Mouse (Mus musculus): ENCODE results near the gene Fgd4. TPM values are rescaled to one million over a fixed set of nuclear protein-coding genes. Genes with fewer than 3 reads are reported as not detected.
"Not testable (repeated sequence)": the region's sequence is repeated elsewhere in the genome, so short reads cannot be mapped to it uniquely, and the experiment has no call there.

The Fgd4 gene
- polyA plus RNA-seq, 1 experiment from 2014 or later: 8.2 TPM

GRCm38 (mm10) chr16:16485523-16486043 lies 114.8 kb downstream of the Fgd4 start:
- Histone ChIP-seq H3K4me3 (no peak overlapping the region), H3K27me3 (replicated peaks) (no peaks in the 10 kb centered on the region), H3K4me1 (no peaks in the 10 kb centered on the region; the same call in 1 of the 2 replicates), H3K9ac (no peak overlapping the region), H3K4me2 (no peak overlapping the region), H3K27ac (replicated peaks) (no peak overlapping the region), H3K36me3 (peaks cover 13% of the 10 kb centered on the region), H3K9me3 (no peaks in the 10 kb centered on the region)
- ATAC-seq (ENCODE audit: extremely low read depth, insufficient number of reproducible peaks, low FRiP score, low TSS enrichment): no peak
- WGBS: 61% methylated on average over 1 of the region's 1 CpGs

- no peaks in the 10 kb centered on the region for H3K9me3 ChIP-seq
- no peaks in the 10 kb centered on the region; the same call in 1 of the 2 replicates for H3K4me1 ChIP-seq
- ATAC-seq (ENCODE audit: extremely low read depth, insufficient number of reproducible peaks, low FRiP score, low TSS enrichment): no peak
- peaks cover 13% of the 10 kb centered on the region for H3K36me3 ChIP-seq
- no peak overlapping the region for H3K4me2 ChIP-seq
- H3K27me3 ChIP-seq (replicated peaks): no peaks in the 10 kb centered on the region
- H3K4me3 ChIP-seq: no peak overlapping the region
- no peak overlapping the region for H3K9ac ChIP-seq
- WGBS: 79% methylated on average over 4 of the region's 4 CpGs
- H3K27ac ChIP-seq (replicated peaks): no peak overlapping the region
These were observed 115.7 kb downstream of the Fgd4 start for GRCm38 (mm10) chr16:16484601-16485000.

- H3K4me2 ChIP-seq; H3K4me3 ChIP-seq; H3K27me3 ChIP-seq (replicated peaks); H3K27ac ChIP-seq (replicated peaks); ATAC-seq (ENCODE audit: extremely low read depth, insufficient number of reproducible peaks, low FRiP score, low TSS enrichment); H3K9me3 ChIP-seq; H3K4me1 ChIP-seq; H3K9ac ChIP-seq: not testable (repeated sequence)
- H3K36me3 ChIP-seq: peaks cover 28% of the 10 kb centered on the region
- 75% methylated on average over 10 of the region's 10 CpGs for whole genome bisulfite sequencing
These were observed 126.9 kb downstream of the Fgd4 start for GRCm38 (mm10) chr16:16473451-16473850.

GRCm38 (mm10) chr16:16450021-16450420 lies 150.3 kb downstream of the Fgd4 start:
- no peaks in the 10 kb centered on the region for H3K27me3 ChIP-seq (replicated peaks)
- peaks cover 13% of the 10 kb centered on the region for H3K36me3 ChIP-seq
- no peak overlapping the region for H3K4me3 ChIP-seq
- WGBS: 58% methylated on average over 1 of the region's 1 CpGs
- no peak overlapping the region for H3K4me2 ChIP-seq
- H3K9ac ChIP-seq: no peak overlapping the region
- no peaks in the 10 kb centered on the region for H3K9me3 ChIP-seq
- H3K27ac ChIP-seq (replicated peaks): no peak overlapping the region
- no peak for ATAC-seq (ENCODE audit: extremely low read depth, insufficient number of reproducible peaks, low FRiP score, low TSS enrichment)
- H3K4me1 ChIP-seq: no peaks in the 10 kb centered on the region

GRCm38 (mm10) chr16:16438436-16438835 lies 161.9 kb downstream of the Fgd4 start:
- Histone ChIP-seq H3K27me3 (replicated peaks) (no peaks in the 10 kb centered on the region), H3K36me3 (peaks cover 24% of the 10 kb centered on the region), H3K4me1 (no peaks in the 10 kb centered on the region), H3K27ac (replicated peaks) (no peak overlapping the region), H3K9me3 (no peaks in the 10 kb centered on the region), H3K4me3 (no peak overlapping the region), H3K4me2 (no peak overlapping the region), H3K9ac (no peak overlapping the region)
- ATAC-seq (ENCODE audit: extremely low read depth, insufficient number of reproducible peaks, low FRiP score, low TSS enrichment): no peak
- 62% methylated on average over 1 of the region's 1 CpGs for WGBS

GRCm38 (mm10) chr16:16422456-16422855 lies 177.9 kb downstream of the Fgd4 start:
- Histone ChIP-seq H3K9me3 (no peaks in the 10 kb centered on the region), H3K4me1 (no peaks in the 10 kb centered on the region), H3K36me3 (peaks cover 20% of the 10 kb centered on the region), H3K27me3 (replicated peaks) (no peaks in the 10 kb centered on the region), H3K4me2 (no peak overlapping the region), H3K27ac (replicated peaks) (no peak overlapping the region), H3K9ac (no peak overlapping the region), H3K4me3 (no peak overlapping the region)
- 75% methylated on average over 2 of the region's 2 CpGs for WGBS
- ATAC-seq (ENCODE audit: extremely low read depth, insufficient number of reproducible peaks, low FRiP score, low TSS enrichment): no peak

- not testable (repeated sequence) for H3K9me3 ChIP-seq; H3K36me3 ChIP-seq; H3K4me1 ChIP-seq; H3K4me2 ChIP-seq; H3K27ac ChIP-seq (replicated peaks); H3K27me3 ChIP-seq (replicated peaks); H3K9ac ChIP-seq; H3K4me3 ChIP-seq; ATAC-seq (ENCODE audit: extremely low read depth, insufficient number of reproducible peaks, low FRiP score, low TSS enrichment)
- WGBS: 58% methylated on average over 9 of the region's 9 CpGs
These were observed 233.1 kb downstream of the Fgd4 start for GRCm38 (mm10) chr16:16367217-16367616.

Other genes starting within 250 kb of the Fgd4 start
- gene Dnm1l, start 241.6 kb downstream of the Fgd4 start, polyA plus RNA-seq (2015; fragmentation: Nextera tagmentation; extraction: Ambion mirVana): 59.9 and 63.9 TPM in 2 replicates
- not detected in 2 replicates for gene Olfr19, start 75.9 kb upstream of the Fgd4 start, polyA plus RNA-seq (2015; fragmentation: Nextera tagmentation; extraction: Ambion mirVana)
- 0.09 and 0.10 TPM in 2 replicates for gene Spag6l, start 228.9 kb upstream of the Fgd4 start, polyA plus RNA-seq (2015; fragmentation: Nextera tagmentation; extraction: Ambion mirVana)